Mouse (Mus musculus): ENCODE measurements around the gene P3h3. TPM values are rescaled to one million over a fixed set of nuclear protein-coding genes. Genes with fewer than 3 reads are reported as not detected.
"Not testable (repeated sequence)": the region's sequence is repeated elsewhere in the genome, so short reads cannot be mapped to it uniquely, and the experiment has no call there.

Gene P3h3
- polyA plus RNA-seq, 1 experiment from 2014 or later, result 17.9 TPM

DNA sequence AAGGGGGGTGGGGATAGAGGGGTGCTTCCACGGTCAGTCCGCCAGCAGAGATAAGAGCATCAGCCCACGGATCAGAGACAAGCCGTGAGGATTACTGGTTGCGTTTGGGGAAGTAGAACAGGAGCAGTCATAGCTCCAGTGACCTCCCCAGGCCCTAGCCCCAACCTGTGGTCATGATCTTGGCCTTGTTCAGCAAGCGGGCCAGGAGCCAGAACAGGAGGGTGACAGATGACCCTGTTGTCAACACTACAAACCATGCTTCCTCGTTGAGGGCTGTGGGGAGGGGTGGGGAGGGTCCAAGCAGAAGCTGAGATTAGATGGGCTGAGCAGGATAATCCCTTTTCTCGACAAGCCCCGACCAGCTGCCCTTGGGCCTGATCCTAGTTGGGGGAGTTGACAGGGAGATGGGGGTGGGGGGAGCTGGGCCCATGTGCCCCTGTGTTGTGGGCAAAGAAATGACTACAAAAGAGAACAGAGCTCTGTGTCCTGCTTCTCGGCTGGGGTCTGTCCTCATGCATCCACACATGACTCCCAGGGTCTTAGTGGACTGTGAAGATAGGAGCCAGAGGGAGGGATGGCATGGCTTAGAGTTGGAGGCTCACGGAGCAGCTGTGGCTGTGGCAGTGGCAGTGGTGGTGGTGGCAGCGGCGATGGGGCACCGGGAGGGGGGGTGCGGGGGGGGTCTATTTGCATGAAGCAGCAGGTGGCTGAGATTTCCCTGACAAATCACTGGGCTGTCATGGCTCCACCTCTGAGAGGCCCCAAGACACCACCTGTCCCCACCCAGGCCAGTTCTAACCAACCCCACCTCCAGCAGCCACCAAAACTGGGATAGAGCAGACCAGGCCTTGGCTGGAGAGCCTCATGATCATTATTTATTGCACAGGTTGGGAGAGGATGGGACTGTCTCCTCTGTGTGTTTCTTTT lies 17.0 kb downstream of the P3h3 start, which contains the start of gene Gnb3:
TSS of gene Gnb3 (minus strand) at position 35 of the 927 bp plus-strand sequence.
- Histone ChIP-seq H3K27ac (no peak within 1 kb of the TSS), H3K27me3 (replicated peaks) (no peaks in the 10 kb centered on the region), H3K4me1 (replicated peaks) (peaks cover 13% of the 10 kb centered on the region; the same call in 1 of the 2 replicates), H3K4me2 (replicated peaks) (no peak within 1 kb of the TSS), H3K36me3 (peaks cover 6% of the 10 kb centered on the region; the same call in 1 of the 2 replicates), H3K4me3 (replicated peaks) (no peak within 1 kb of the TSS), H3K9me3 (no peaks in the 10 kb centered on the region), H3K9ac (no peak within 1 kb of the TSS; the same call in 1 of the 2 replicates)
- peak; percentile 21; the same call in 1 of the 2 replicates for ATAC-seq
- WGBS, result 27% methylated on average over 15 of the region's 15 CpGs

DNA sequence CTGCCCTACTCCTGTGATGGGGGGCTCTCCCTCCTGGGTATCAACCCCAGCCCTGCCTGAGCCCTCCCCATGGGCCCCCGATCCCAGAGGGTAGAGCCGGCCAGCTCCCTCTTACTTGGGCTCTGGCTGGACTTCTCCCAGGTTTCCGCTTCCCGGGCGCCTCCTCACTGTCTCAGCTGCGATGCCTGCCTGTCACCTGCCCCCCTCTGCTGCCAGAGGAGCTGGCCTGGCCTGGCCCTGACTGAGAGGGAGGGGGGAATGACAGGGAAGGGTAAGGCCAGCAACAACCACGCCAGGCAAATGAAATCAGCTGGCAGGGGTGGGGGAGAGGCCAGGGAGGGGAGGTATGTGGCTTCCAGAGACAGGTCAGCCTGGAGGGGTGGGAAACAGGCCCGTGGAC lies 17.7 kb downstream of the P3h3 start:
- ATAC-seq, result peak; percentile 6; the same call in 1 of the 2 replicates
- no peak overlapping the region for H3K4me3 ChIP-seq (replicated peaks)
- no peaks in the 10 kb centered on the region for H3K9me3 ChIP-seq
- H3K27ac ChIP-seq, result no peak overlapping the region
- H3K4me1 ChIP-seq (replicated peaks), result peaks cover 13% of the 10 kb centered on the region; the same call in 1 of the 2 replicates
- WGBS, result 9% methylated on average over 8 of the region's 8 CpGs
- H3K4me2 ChIP-seq (replicated peaks), result no peak overlapping the region
- peaks cover 1% of the 10 kb centered on the region; the same call in 1 of the 2 replicates for H3K36me3 ChIP-seq
- H3K9ac ChIP-seq, result no peak overlapping the region; the same call in 1 of the 2 replicates
- H3K27me3 ChIP-seq (replicated peaks), result no peaks in the 10 kb centered on the region

DNA sequence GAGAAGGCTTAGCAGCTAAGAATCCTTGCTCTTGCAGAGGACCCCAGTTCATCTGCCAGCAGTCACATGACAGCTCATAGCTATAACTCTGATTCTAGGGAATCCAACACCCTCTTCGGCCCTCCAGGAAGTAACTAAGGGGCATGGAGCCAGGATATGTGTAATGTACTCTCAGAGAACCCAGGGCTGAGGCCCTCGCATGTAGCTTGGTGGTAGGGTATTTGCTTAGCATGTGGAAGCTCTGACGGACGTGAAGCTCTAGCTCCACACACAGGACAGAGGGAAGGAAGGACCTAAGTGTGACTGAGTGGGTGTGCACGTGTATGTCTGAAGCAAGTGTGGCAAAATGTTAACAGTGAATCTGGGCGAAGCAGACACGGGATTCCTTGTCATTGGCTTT lies 21.1 kb downstream of the P3h3 start:
- 0 out of 2 replicates have a peak overlapping the region, but pooled peaks have one; percentile 12 for H3K9ac ChIP-seq
- no peak overlapping the region for H3K27ac ChIP-seq
- WGBS, result 77% methylated on average over 7 of the region's 7 CpGs
- no peak for ATAC-seq
- H3K4me2 ChIP-seq (replicated peaks), result no peak overlapping the region
- no peak overlapping the region for H3K4me3 ChIP-seq (replicated peaks)
- peaks cover 9% of the 10 kb centered on the region for H3K36me3 ChIP-seq
- no peaks in the 10 kb centered on the region for H3K9me3 ChIP-seq
- peaks cover 21% of the 10 kb centered on the region; the same call in 1 of the 2 replicates for H3K4me1 ChIP-seq (replicated peaks)
- no peaks in the 10 kb centered on the region for H3K27me3 ChIP-seq (replicated peaks)

DNA sequence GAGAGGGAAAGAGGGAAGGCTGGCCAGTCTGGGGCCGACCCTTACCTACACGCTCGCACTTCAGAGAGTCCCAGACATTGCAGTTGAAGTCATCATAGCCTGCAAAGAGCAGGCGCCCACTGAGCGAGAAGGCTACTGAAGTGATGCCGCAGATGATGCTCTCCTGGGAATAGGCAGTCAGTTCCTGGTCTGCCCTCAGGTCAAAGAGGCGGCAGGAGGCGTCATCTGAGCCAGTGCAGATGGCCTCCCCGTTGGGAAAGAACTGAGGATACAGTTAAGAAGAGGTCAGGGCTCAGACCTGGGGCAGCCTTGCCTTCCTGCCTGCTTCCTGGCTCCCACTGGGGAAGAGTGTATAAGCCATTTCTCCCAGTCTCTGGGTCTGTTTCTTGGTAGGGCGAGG lies 22.0 kb downstream of the P3h3 start:
- Histone ChIP-seq H3K36me3 (peaks cover 9% of the 10 kb centered on the region), H3K4me2 (replicated peaks) (no peak overlapping the region), H3K4me1 (replicated peaks) (peaks cover 20% of the 10 kb centered on the region; the same call in 1 of the 2 replicates), H3K9ac (0 out of 2 replicates have a peak overlapping the region, but pooled peaks have one; percentile 17), H3K27me3 (replicated peaks) (no peaks in the 10 kb centered on the region), H3K9me3 (no peaks in the 10 kb centered on the region), H3K27ac (no peak overlapping the region), H3K4me3 (replicated peaks) (no peak overlapping the region)
- 67% methylated on average over 10 of the region's 10 CpGs for WGBS
- ATAC-seq, result no peak

DNA sequence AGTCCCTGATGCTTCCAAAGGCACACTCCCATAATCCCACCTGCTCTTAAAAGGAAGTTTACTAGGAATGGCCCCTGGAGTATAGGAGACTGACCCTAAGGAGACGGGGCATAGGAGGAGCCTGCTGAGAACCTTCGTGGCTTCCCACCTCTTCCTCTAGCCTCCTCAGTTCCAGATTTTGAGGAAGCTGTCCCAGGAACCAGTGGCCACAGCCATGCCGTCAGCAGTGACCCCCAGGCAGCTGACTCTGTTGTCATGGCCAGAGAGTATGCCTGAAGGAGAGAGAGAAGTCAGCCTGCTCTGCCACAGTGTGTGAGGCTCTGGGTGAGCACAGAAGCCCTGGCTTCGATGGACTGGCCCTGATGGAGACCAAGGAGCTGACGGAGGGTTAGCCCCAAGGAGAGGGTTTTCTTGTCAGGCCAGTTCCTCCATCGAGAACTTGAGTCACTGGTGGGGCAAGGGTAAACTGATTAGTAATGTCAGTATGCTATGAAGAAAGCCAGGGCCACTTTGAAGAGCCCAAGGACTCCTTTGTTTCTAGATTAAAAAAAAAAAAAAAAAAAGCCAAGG lies 23.0 kb downstream of the P3h3 start:
- H3K9ac ChIP-seq, result no peak overlapping the region
- peaks cover 15% of the 10 kb centered on the region; the same call in 1 of the 2 replicates for H3K4me1 ChIP-seq (replicated peaks)
- no peaks in the 10 kb centered on the region for H3K27me3 ChIP-seq (replicated peaks)
- H3K4me2 ChIP-seq (replicated peaks), result no peak overlapping the region
- H3K9me3 ChIP-seq, result no peaks in the 10 kb centered on the region
- whole genome bisulfite sequencing, result 78% methylated on average over 6 of the region's 6 CpGs
- H3K27ac ChIP-seq, result no peak overlapping the region
- no peak for ATAC-seq
- H3K36me3 ChIP-seq, result peaks cover 9% of the 10 kb centered on the region
- no peak overlapping the region for H3K4me3 ChIP-seq (replicated peaks)

DNA sequence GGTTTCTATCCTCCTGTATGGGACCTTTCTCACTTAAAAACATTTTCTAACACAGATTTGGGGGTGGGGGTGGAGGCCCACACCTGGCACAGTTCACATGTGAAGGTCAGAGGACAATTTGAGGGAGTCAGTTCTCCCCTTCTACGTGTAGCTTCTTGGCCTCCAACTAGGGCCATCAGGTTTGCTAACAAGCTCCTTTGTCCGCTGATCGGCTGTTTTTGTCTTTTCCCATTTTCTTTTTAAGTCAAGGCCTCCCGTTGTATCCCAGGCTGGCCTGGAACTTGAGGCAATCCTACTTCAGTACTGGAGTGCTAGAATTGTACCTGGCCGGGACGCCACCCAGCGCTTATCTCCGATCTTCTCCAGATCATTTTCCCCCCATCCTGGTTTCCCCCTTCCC lies 25.9 kb downstream of the P3h3 start:
- Histone ChIP-seq H3K4me2 (replicated peaks) (no peak overlapping the region), H3K36me3 (peaks cover 9% of the 10 kb centered on the region), H3K4me1 (replicated peaks) (peaks cover 21% of the 10 kb centered on the region), H3K27me3 (replicated peaks) (no peaks in the 10 kb centered on the region), H3K4me3 (replicated peaks) (no peak overlapping the region), H3K9ac (peak overlapping the region; percentile 9; the same call in 1 of the 2 replicates), H3K27ac (no peak overlapping the region), H3K9me3 (no peaks in the 10 kb centered on the region)
- ATAC-seq, result no peak
- WGBS, result 94% methylated on average over 8 of the region's 8 CpGs

DNA sequence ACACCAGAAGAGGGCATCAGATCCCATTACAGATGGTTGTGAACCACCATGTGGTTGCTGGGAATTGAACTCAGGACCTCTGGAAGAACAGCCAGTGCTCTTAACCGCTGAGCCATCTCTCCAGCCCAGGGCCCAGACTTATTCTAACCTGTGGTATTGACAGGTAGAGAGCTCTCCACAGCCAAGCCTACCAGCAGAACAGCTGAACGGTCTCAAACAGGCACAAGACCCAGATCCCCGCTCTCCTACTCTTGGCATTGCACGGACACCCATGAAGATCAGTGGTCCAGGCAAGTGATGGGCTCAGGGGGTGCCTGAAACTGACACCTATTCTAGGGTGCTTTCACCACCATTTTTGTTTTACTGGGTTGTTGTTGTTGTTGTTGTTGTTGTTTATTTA lies 26.4 kb downstream of the P3h3 start:
- 96% methylated on average over 4 of the region's 4 CpGs for WGBS

DNA sequence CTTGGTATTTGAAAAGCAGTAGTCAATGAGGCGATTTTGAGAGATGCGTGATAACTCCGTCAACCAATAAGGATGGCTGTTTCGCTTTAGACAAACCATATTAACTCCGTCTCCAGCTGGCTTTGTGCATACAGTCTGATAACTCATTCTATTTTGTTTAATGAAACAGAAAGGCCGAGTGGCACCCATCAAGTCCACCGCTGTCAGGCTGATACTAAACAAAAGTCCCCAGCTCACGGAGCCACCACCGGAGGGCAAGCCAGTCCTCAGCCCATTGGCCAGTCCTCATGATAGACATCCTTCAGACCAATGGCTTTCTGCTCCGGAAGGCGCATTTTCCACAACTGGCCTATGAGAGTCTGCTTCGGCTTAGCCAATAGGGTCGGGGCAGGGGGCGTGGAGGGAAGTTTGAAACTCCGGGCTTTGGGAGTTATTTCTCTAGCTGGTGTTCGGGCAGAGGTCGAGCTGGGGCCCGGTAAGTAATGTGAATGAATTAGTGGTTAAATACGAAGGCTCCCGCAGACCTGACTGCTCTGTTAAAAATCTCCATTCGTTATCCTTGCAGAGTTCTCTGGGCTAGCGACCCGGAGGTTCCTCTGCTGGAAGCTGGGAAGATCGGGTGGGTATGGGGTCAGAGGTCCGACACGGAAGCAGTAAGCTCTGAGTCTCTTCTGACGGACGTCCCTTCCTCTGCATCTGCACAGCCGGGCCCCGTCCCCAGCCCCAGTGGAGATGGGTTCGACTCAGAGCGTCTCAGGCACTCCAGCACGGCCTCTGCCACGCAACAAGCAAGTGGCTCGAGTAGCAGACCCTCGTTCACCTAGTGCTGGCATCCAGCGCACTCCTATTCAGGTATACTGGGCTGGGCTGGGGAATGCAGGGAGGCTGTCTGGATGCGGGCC lies 27.5 kb downstream of the P3h3 start:
- ATAC-seq, result peak; percentile 90
- under 1% methylated on average over 38 of the region's 38 CpGs for WGBS
- Histone ChIP-seq H3K9ac (peak overlapping the region; percentile 70), H3K27me3 (replicated peaks) (no peaks in the 10 kb centered on the region), H3K27ac (peak overlapping the region; percentile 94), H3K4me3 (replicated peaks) (peak overlapping the region; percentile 54), H3K9me3 (no peaks in the 10 kb centered on the region), H3K4me1 (replicated peaks) (peaks cover 21% of the 10 kb centered on the region), H3K36me3 (peaks cover 16% of the 10 kb centered on the region), H3K4me2 (replicated peaks) (peak overlapping the region; percentile 90)

More for the DNA sequence above, 26.4 kb downstream of the P3h3 start:
- not testable (repeated sequence) for H3K9ac ChIP-seq; H3K4me3 ChIP-seq (replicated peaks); ATAC-seq; H3K27ac ChIP-seq; H3K27me3 ChIP-seq (replicated peaks); H3K9me3 ChIP-seq
- Histone ChIP-seq H3K36me3 (peaks cover 10% of the 10 kb centered on the region), H3K4me2 (replicated peaks) (peak overlapping the region; percentile 90), H3K4me1 (replicated peaks) (peaks cover 21% of the 10 kb centered on the region)

DNA sequence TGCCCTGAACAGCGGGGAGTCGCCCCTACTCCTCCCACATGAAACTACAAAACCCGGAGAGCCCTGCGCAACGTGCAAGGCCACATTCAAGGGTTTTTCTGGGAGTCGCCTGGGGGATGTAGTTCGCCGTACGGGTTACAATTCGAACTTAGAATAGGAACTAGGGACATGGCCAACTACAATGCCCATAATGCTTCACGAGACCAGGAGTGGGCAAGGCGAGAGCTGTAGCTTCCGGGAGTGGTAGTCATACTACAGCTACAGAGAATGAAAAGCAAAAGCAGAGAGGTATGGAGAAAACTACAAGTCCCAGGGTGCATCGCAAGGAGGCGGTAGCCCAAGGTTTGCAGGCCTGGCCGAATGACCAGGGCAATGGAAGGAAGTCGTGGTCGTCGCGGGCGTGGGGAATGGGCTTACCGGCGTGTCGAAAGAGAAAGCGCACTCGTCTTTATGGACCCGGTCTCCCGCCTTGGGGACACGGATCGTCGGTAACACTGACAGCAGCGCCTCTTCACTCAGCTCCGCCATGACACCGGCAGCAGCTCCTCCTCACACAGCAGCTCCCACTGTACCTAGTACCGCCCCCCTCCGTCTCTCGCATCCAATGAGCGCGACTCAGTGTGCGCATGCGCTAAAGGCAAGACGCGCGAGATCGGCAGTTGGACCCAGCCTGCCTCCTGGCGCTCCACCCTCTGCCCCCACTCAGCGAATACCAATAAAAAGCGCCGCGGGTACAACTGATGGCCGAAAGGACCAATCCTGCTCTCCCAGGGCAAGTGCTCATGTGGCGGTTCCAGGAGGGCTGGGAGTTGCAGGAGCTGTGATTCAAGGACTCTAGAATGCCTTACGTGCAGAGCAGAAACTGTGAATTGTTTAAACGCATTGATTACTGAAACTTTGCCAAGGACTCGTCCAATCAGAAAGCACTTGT lies 28.4 kb downstream of the P3h3 start, which contains the start of the genes Usp5 and Cdca3:
TSS of gene Usp5 (minus strand) at position 617 of the 931 bp plus-strand sequence.
TSS of gene Cdca3 (plus strand) at position 680 of the 931 bp plus-strand sequence.
- peaks cover 16% of the 10 kb centered on the region for H3K4me1 ChIP-seq (replicated peaks)
- ATAC-seq, result peak; percentile 94
- peaks cover 25% of the 10 kb centered on the region for H3K36me3 ChIP-seq
- peak within 1 kb of the TSS; percentile 54 for H3K4me3 ChIP-seq (replicated peaks)
- peak within 1 kb of the TSS; percentile 90 for H3K4me2 ChIP-seq (replicated peaks)
- no peaks in the 10 kb centered on the region for H3K27me3 ChIP-seq (replicated peaks)
- H3K9me3 ChIP-seq, result no peaks in the 10 kb centered on the region
- peak within 1 kb of the TSS; percentile 70 for H3K9ac ChIP-seq
- peak within 1 kb of the TSS; percentile 94 for H3K27ac ChIP-seq
- under 1% methylated on average over 55 of the region's 55 CpGs for WGBS

DNA sequence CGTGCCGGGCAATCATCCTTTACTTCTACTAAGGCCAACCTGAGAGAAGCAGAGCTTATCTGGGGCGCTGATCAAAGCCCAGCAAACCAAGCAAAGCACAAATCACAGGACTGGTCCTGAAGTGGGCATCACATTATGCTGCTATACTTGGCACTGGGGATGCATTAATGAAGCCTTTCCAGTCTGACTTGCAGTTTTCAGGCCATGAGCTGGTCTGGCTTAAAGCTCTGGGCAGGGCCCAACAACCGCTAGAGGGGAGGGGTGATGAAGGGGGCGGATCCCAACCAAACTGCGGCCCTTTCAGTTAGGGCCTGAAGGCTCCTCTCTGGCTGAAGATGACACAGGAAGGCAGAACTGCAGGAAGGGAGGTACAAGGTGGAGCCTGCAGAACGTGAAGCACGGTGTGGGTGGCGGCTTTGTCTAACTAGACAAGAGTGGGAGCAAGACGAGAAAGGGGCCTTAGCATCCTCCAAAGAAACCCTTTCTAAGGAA lies 29.4 kb downstream of the P3h3 start:
- Histone ChIP-seq H3K4me1 (replicated peaks) (peaks cover 16% of the 10 kb centered on the region), H3K9ac (peak overlapping the region; percentile 54), H3K36me3 (peaks cover 33% of the 10 kb centered on the region), H3K4me2 (replicated peaks) (peak overlapping the region; percentile 76), H3K4me3 (replicated peaks) (peak overlapping the region; percentile 54), H3K27me3 (replicated peaks) (no peaks in the 10 kb centered on the region), H3K9me3 (no peaks in the 10 kb centered on the region), H3K27ac (peak overlapping the region; percentile 13; the same call in 1 of the 2 replicates)
- no peak for ATAC-seq
- 23% methylated on average over 10 of the region's 10 CpGs for WGBS
